Mouse (Mus musculus): ENCODE results near the gene Fam151a. TPM values are rescaled to one million over a fixed set of nuclear protein-coding genes. Genes with fewer than 3 reads are reported as not detected.
A peak's percentile ranks its signal among the peaks of the same experiment; 100 is the strongest.

Gene Fam151a
- polyA plus RNA-seq (2014; fragmentation: Nextera tagmentation; extraction: Ambion mirVana): not detected in 2 replicates

DNA sequence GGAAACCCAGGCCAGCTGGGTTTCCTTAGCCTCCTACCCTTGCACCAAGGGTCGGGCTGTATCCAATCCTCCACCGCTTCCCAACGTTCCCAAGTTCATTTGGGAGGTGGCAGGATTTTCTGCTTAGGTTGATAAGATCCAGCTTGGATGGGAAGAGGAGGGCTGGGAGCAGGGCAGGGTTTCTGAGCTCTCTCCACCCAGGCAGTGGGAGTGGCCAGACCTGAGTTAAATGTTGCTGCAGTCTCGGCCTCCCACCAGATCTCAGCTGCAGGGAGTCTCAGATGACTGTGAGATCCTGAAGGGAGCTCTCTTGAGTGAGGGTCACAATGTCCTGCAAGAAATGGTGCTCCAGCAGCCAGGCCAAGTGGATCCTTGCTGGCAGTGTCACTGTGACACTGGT, at the start of gene Fam151a:
TSS of gene Fam151a (plus strand) at position 254 of the 400 bp plus-strand sequence.
- H3K4me1 ChIP-seq (ENCODE audit: control insufficient read depth, insufficient read depth, low read length): no peaks in the 10 kb centered on the region
- no peak for ATAC-seq (ENCODE audit: low read depth)
- H3K9ac ChIP-seq (replicated peaks; ENCODE audit: low read depth, low read length): no peak within 1 kb of the TSS
- no peaks in the 10 kb centered on the region for H3K36me3 ChIP-seq (ENCODE audit: control insufficient read depth, insufficient read depth, low read length)
- H3K27ac ChIP-seq (ENCODE audit: low read depth, low read length): no peak within 1 kb of the TSS
- no peaks in the 10 kb centered on the region for H3K9me3 ChIP-seq (ENCODE audit: control insufficient read depth, low read length)
- WGBS: 70% methylated on average over 4 of the region's 4 CpGs
- no peak within 1 kb of the TSS for H3K4me3 ChIP-seq (ENCODE audit: low read depth, low read length)
- H3K4me2 ChIP-seq (ENCODE audit: low read depth, low read length): no peak within 1 kb of the TSS
- H3K27me3 ChIP-seq (ENCODE audit: control insufficient read depth, insufficient read depth, low read length): no peaks in the 10 kb centered on the region

GRCm38 (mm10) chr4:106688636-106689296, 44.9 kb upstream of the Fam151a start:
- WGBS: 45% methylated on average over 3 of the region's 3 CpGs
- no peaks in the 10 kb centered on the region for H3K9me3 ChIP-seq (ENCODE audit: control insufficient read depth, low read length)
- ATAC-seq (ENCODE audit: low read depth): no peak
- no peaks in the 10 kb centered on the region for H3K4me1 ChIP-seq (ENCODE audit: control insufficient read depth, insufficient read depth, low read length)
- H3K9ac ChIP-seq (replicated peaks; ENCODE audit: low read depth, low read length): no peak overlapping the region
- no peaks in the 10 kb centered on the region for H3K36me3 ChIP-seq (ENCODE audit: control insufficient read depth, insufficient read depth, low read length)
- no peak overlapping the region for H3K4me2 ChIP-seq (ENCODE audit: low read depth, low read length)
- H3K27ac ChIP-seq (ENCODE audit: low read depth, low read length): no peak overlapping the region
- H3K27me3 ChIP-seq (ENCODE audit: control insufficient read depth, insufficient read depth, low read length): peaks cover 5% of the 10 kb centered on the region; the same call in 1 of the 2 replicates
- H3K4me3 ChIP-seq (ENCODE audit: low read depth, low read length): no peak overlapping the region

DNA sequence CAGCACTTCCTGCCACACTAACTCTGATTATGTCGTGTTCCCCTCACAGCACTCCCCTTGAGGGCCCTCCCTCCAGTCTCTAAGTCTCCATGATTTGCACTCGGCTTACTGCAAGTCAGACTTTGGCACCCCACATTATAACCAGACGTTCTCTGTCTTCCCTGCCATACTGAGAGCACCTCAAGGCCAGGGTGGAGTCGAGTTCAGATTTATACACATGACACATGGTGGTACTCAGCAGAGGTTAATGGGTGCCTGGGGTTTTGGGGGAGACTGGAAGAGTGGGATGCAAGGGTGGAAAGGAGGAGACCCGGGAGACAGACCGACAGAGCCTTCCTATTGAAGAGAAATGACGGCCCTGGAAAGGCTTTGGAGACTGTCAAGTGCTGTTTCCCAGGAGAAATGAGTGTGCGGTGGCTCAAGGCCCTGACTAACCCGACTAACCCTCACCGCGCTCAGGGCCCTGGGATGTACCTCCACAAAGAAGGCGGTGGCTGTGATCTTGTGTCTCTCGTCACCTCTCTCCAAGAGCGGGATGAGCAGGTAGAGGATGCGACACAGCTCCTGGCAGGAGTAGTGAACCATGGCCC, 39.8 kb upstream of the Fam151a start:
- H3K4me3 ChIP-seq (ENCODE audit: low read depth, low read length): no peak overlapping the region
- peaks cover 5% of the 10 kb centered on the region; the same call in 1 of the 2 replicates for H3K27me3 ChIP-seq (ENCODE audit: control insufficient read depth, insufficient read depth, low read length)
- no peak for ATAC-seq (ENCODE audit: low read depth)
- H3K27ac ChIP-seq (ENCODE audit: low read depth, low read length): no peak overlapping the region
- H3K4me1 ChIP-seq (ENCODE audit: control insufficient read depth, insufficient read depth, low read length): no peaks in the 10 kb centered on the region
- no peaks in the 10 kb centered on the region for H3K36me3 ChIP-seq (ENCODE audit: control insufficient read depth, insufficient read depth, low read length)
- no peak overlapping the region for H3K9ac ChIP-seq (replicated peaks; ENCODE audit: low read depth, low read length)
- no peak overlapping the region for H3K4me2 ChIP-seq (ENCODE audit: low read depth, low read length)
- H3K9me3 ChIP-seq (ENCODE audit: control insufficient read depth, low read length): no peaks in the 10 kb centered on the region
- WGBS: 85% methylated on average over 15 of the region's 15 CpGs

DNA sequence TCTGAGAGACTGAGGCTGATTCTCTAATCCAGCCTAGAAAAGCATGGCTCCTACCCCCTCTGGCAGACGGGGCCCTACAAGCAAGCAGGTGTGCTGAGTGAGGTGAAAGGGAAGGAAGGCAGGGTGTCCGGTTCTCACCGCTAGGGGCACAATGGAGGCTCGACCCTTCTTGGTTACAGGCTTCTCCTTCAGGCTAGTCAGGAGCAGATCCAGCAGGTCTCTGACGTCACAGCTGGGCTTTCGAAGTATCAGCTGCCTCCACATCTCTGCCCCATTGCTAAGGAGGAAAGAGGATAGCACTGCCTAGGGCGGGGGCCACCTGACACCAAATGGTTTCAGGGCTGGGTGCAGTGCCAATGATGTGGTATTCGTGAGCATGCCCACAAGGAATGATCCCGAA, 33.7 kb upstream of the Fam151a start:
- Histone ChIP-seq H3K4me1 (ENCODE audit: control insufficient read depth, insufficient read depth, low read length) (peaks cover 22% of the 10 kb centered on the region; the same call in 1 of the 2 replicates), H3K4me2 (ENCODE audit: low read depth, low read length) (no peak overlapping the region), H3K36me3 (ENCODE audit: control insufficient read depth, insufficient read depth, low read length) (no peaks in the 10 kb centered on the region), H3K9me3 (ENCODE audit: control insufficient read depth, low read length) (no peaks in the 10 kb centered on the region), H3K9ac (replicated peaks; ENCODE audit: low read depth, low read length) (no peak overlapping the region), H3K27me3 (ENCODE audit: control insufficient read depth, insufficient read depth, low read length) (no peaks in the 10 kb centered on the region), H3K4me3 (ENCODE audit: low read depth, low read length) (no peak overlapping the region), H3K27ac (ENCODE audit: low read depth, low read length) (peak overlapping the region; percentile 40; the same call in 1 of the 2 replicates)
- ATAC-seq (ENCODE audit: low read depth): peak; percentile 21; the same call in 1 of the 2 replicates
- 18% methylated on average over 9 of the region's 9 CpGs for WGBS

- Histone ChIP-seq H3K4me1 (ENCODE audit: control insufficient read depth, insufficient read depth, low read length) (peaks cover 25% of the 10 kb centered on the region; the same call in 1 of the 2 replicates), H3K27me3 (ENCODE audit: control insufficient read depth, insufficient read depth, low read length) (no peaks in the 10 kb centered on the region), H3K27ac (ENCODE audit: low read depth, low read length) (peak overlapping the region; percentile 60; the same call in 1 of the 2 replicates), H3K9me3 (ENCODE audit: control insufficient read depth, low read length) (no peaks in the 10 kb centered on the region), H3K4me3 (ENCODE audit: low read depth, low read length) (no peak overlapping the region), H3K36me3 (ENCODE audit: control insufficient read depth, insufficient read depth, low read length) (no peaks in the 10 kb centered on the region), H3K4me2 (ENCODE audit: low read depth, low read length) (no peak overlapping the region), H3K9ac (replicated peaks; ENCODE audit: low read depth, low read length) (no peak overlapping the region)
- ATAC-seq (ENCODE audit: low read depth): no peak
- 28% methylated on average over 4 of the region's 4 CpGs for WGBS
Observed at GRCm38 (mm10) chr4:106700798-106701197, 32.9 kb upstream of the Fam151a start.

DNA sequence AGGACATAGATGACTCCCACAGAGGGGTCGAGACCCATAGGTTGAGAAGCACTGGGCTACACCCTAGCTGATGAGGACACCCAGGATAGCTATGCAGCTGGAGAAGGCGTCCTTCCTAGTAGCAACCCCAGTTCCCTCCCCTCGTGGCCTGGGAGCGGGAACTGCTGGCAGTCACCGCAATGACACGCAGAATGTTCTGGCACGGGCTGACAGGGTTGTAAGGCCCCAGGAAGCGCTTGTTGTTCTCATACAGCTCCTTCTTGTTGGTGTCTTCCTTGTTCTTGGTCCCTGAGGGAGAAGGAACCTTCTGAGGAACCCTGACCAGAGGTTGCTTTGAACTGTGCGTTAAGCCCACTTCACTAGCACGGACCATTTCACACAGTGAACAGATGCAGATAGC, 29.7 kb upstream of the Fam151a start:
- H3K27ac ChIP-seq (ENCODE audit: low read depth, low read length): peak overlapping the region; percentile 67; the same call in 1 of the 2 replicates
- H3K36me3 ChIP-seq (ENCODE audit: control insufficient read depth, insufficient read depth, low read length): no peaks in the 10 kb centered on the region
- H3K4me3 ChIP-seq (ENCODE audit: low read depth, low read length): no peak overlapping the region
- H3K27me3 ChIP-seq (ENCODE audit: control insufficient read depth, insufficient read depth, low read length): no peaks in the 10 kb centered on the region
- H3K9me3 ChIP-seq (ENCODE audit: control insufficient read depth, low read length): no peaks in the 10 kb centered on the region
- WGBS: 82% methylated on average over 10 of the region's 10 CpGs
- H3K4me2 ChIP-seq (ENCODE audit: low read depth, low read length): no peak overlapping the region
- ATAC-seq (ENCODE audit: low read depth): no peak
- H3K9ac ChIP-seq (replicated peaks; ENCODE audit: low read depth, low read length): no peak overlapping the region
- peaks cover 25% of the 10 kb centered on the region; the same call in 1 of the 2 replicates for H3K4me1 ChIP-seq (ENCODE audit: control insufficient read depth, insufficient read depth, low read length)

DNA sequence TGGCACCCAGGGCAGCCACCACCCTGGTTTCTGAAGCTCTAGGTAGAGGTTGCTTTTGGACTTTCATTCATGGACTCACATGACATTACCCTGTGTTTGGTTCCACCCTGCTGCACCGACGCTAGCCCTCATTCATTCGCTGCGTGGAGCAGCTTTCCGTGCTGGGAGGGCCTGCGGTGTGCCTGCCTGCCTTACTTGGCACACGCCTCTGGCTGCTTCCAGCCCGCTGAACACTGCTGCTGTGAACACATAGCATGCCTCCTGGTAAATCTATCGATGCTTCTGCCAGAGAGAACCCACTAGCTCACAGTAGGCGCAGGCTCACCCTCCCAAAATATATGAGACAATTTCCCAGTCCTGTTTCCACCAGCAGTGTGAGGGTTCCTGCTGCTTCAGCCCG, 29.3 kb upstream of the Fam151a start:
- H3K9me3 ChIP-seq (ENCODE audit: control insufficient read depth, low read length): no peaks in the 10 kb centered on the region
- peaks cover 25% of the 10 kb centered on the region; the same call in 1 of the 2 replicates for H3K4me1 ChIP-seq (ENCODE audit: control insufficient read depth, insufficient read depth, low read length)
- no peaks in the 10 kb centered on the region for H3K36me3 ChIP-seq (ENCODE audit: control insufficient read depth, insufficient read depth, low read length)
- H3K27me3 ChIP-seq (ENCODE audit: control insufficient read depth, insufficient read depth, low read length): no peaks in the 10 kb centered on the region
- 36% methylated on average over 11 of the region's 11 CpGs for WGBS
- H3K9ac ChIP-seq (replicated peaks; ENCODE audit: low read depth, low read length): 0 out of 2 replicates have a peak overlapping the region, but pooled peaks have one; percentile 9
- ATAC-seq (ENCODE audit: low read depth): peak; percentile 60; the same call in 1 of the 2 replicates
- peak overlapping the region; percentile 67 for H3K27ac ChIP-seq (ENCODE audit: low read depth, low read length)
- H3K4me3 ChIP-seq (ENCODE audit: low read depth, low read length): no peak overlapping the region
- no peak overlapping the region for H3K4me2 ChIP-seq (ENCODE audit: low read depth, low read length)

- no peak for ATAC-seq (ENCODE audit: low read depth)
- 0 out of 2 replicates have a peak overlapping the region, but pooled peaks have one; percentile 16 for H3K9ac ChIP-seq (replicated peaks; ENCODE audit: low read depth, low read length)
Observed at GRCm38 (mm10) chr4:106705096-106705665, 28.5 kb upstream of the Fam151a start.

GRCm38 (mm10) chr4:106707957-106708356, 25.7 kb upstream of the Fam151a start:
- Histone ChIP-seq H3K9me3 (ENCODE audit: control insufficient read depth, low read length) (no peaks in the 10 kb centered on the region), H3K9ac (replicated peaks; ENCODE audit: low read depth, low read length) (no peak overlapping the region), H3K4me1 (ENCODE audit: control insufficient read depth, insufficient read depth, low read length) (peaks cover 12% of the 10 kb centered on the region; the same call in 1 of the 2 replicates), H3K36me3 (ENCODE audit: control insufficient read depth, insufficient read depth, low read length) (no peaks in the 10 kb centered on the region), H3K4me2 (ENCODE audit: low read depth, low read length) (no peak overlapping the region), H3K4me3 (ENCODE audit: low read depth, low read length) (no peak overlapping the region), H3K27me3 (ENCODE audit: control insufficient read depth, insufficient read depth, low read length) (no peaks in the 10 kb centered on the region), H3K27ac (ENCODE audit: low read depth, low read length) (no peak overlapping the region)
- ATAC-seq (ENCODE audit: low read depth): 0 out of 2 replicates have a peak, but pooled peaks have one; percentile 10
- 28% methylated on average over 5 of the region's 5 CpGs for WGBS

More at GRCm38 (mm10) chr4:106705096-106705665, 28.5 kb upstream of the Fam151a start:
- Histone ChIP-seq H3K27me3 (ENCODE audit: control insufficient read depth, insufficient read depth, low read length) (no peaks in the 10 kb centered on the region), H3K4me1 (ENCODE audit: control insufficient read depth, insufficient read depth, low read length) (peaks cover 23% of the 10 kb centered on the region; the same call in 1 of the 2 replicates), H3K9me3 (ENCODE audit: control insufficient read depth, low read length) (no peaks in the 10 kb centered on the region), H3K4me3 (ENCODE audit: low read depth, low read length) (no peak overlapping the region), H3K4me2 (ENCODE audit: low read depth, low read length) (no peak overlapping the region), H3K36me3 (ENCODE audit: control insufficient read depth, insufficient read depth, low read length) (no peaks in the 10 kb centered on the region), H3K27ac (ENCODE audit: low read depth, low read length) (peak overlapping the region; percentile 67)
- 31% methylated on average over 8 of the region's 8 CpGs for WGBS
